Mouse (Mus musculus): ENCODE results near the gene Atcay. TPM values are rescaled to one million over a fixed set of nuclear protein-coding genes. Genes with fewer than 3 reads are reported as not detected.

Gene Atcay
- total and polyA plus RNA-seq, 3 experiments: 0.11 TPM; not detected in 2

DNA sequence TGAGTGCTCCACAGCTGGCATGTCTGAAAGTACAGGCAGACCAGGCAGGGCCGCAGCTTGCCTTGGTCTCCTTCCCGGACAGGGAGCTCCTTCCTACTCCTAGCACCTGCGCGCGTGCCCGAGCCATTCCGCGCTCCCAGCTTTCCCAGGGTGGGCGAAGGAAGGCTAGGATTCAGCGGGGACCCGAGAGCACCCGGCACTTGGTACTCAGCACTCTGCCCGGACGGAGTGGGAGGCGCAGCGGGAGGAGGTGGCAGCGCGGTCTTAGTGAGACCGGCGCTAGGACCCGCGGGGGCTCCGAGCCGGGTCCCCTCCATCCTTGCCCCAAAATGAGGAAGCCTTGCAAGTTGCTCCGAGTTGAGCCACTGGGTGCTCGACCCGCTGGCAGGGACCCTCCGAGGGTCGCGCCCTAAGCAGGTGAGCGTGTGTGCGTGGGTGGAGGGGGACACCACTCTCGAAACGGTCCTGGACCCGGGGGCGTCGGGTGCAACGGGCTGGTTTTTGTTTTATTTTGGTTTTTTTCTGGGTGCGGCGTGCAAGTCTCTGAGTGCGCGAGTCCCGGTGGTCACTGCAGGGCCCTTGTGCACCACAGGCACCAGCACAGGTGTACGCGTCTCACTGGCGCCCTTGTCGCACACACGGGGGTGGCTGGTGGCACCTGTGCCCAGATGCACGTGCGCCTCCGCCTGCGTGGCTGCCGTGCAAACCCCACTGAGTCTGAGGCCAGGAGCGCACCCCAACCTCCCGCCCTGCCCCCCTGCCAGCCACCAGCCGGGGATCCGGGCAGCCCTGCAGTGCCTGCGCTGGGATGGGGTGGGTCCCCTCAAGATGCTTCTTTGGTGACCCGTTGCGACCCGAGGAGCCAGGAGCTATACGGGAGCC lies 26.8 kb upstream of the Atcay start:
- Histone ChIP-seq H3K9me3 (replicated peaks) (peaks cover 5% of the 10 kb centered on the region), H3K27me3 (ENCODE audit: insufficient read depth, low read length) (peaks cover 58% of the 10 kb centered on the region), H3K4me1 (ENCODE audit: insufficient read depth, low read depth, low read length) (peaks cover 3% of the 10 kb centered on the region; the same call in 1 of the 2 replicates), H3K4me3 (ENCODE audit: low read depth, low read length) (no peak overlapping the region), H3K36me3 (replicated peaks) (peaks cover 20% of the 10 kb centered on the region)
- ATAC-seq (ENCODE audit: extremely low read depth, insufficient number of reproducible peaks, low FRiP score, poor library complexity, severe bottlenecking) (no peak), DNase-seq (ENCODE audit: low spot score) (no peak)
- TF ChIP-seq POLR2AphosphoS5 (IDR thresholded peaks at IDR 0.05; ENCODE audit: insufficient replicate concordance, low read depth, low read length) (no peak), GATA2 (IDR thresholded peaks at IDR 0.05; ENCODE audit: borderline replicate concordance, low read depth, low read length) (no peak), TAL1 (conservative IDR thresholded peaks at IDR 0.05; ENCODE audit: low read depth, low read length) (no peak), GATA1 (IDR thresholded peaks at IDR 0.05; ENCODE audit: borderline replicate concordance, low read length) (no peak), CTCF (IDR thresholded peaks at IDR 0.05; ENCODE audit: low read depth, low read length) (no peak)

DNA sequence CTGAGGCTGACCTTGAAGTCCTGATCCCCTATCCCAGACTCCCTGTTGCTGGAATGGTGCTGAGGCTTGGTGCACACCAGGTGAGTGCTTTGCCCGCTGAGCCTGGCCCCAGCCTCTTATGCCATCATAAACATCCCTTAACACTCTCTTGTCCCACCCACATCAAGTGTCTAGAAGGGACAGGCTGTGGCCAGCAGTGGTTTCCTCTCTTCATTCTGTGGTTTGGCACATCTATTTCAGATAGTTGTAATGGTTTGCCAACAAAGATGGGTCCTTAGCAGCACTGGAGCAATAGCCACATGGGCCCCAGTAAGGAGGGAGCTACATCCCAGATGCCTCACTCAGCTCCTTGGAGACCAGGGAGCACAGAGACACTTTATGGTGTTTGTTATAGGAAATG lies 24.3 kb upstream of the Atcay start:
- no peak for DNase-seq (ENCODE audit: low spot score)
- Histone ChIP-seq H3K9me3 (replicated peaks) (no peaks in the 10 kb centered on the region), H3K36me3 (replicated peaks) (no peaks in the 10 kb centered on the region), H3K4me3 (ENCODE audit: low read depth, low read length) (no peak overlapping the region), H3K4me1 (ENCODE audit: insufficient read depth, low read depth, low read length) (peaks cover 6% of the 10 kb centered on the region), H3K27me3 (ENCODE audit: insufficient read depth, low read length) (peaks cover 77% of the 10 kb centered on the region)
- TF ChIP-seq CTCF (IDR thresholded peaks at IDR 0.05; ENCODE audit: low read depth, low read length) (no peak), POLR2AphosphoS5 (IDR thresholded peaks at IDR 0.05; ENCODE audit: insufficient replicate concordance, low read depth, low read length) (no peak), TAL1 (conservative IDR thresholded peaks at IDR 0.05; ENCODE audit: low read depth, low read length) (no peak), GATA1 (IDR thresholded peaks at IDR 0.05; ENCODE audit: borderline replicate concordance, low read length) (no peak), GATA2 (IDR thresholded peaks at IDR 0.05; ENCODE audit: borderline replicate concordance, low read depth, low read length) (no peak)
- ATAC-seq (ENCODE audit: extremely low read depth, insufficient number of reproducible peaks, low FRiP score, poor library complexity, severe bottlenecking): no peak

DNA sequence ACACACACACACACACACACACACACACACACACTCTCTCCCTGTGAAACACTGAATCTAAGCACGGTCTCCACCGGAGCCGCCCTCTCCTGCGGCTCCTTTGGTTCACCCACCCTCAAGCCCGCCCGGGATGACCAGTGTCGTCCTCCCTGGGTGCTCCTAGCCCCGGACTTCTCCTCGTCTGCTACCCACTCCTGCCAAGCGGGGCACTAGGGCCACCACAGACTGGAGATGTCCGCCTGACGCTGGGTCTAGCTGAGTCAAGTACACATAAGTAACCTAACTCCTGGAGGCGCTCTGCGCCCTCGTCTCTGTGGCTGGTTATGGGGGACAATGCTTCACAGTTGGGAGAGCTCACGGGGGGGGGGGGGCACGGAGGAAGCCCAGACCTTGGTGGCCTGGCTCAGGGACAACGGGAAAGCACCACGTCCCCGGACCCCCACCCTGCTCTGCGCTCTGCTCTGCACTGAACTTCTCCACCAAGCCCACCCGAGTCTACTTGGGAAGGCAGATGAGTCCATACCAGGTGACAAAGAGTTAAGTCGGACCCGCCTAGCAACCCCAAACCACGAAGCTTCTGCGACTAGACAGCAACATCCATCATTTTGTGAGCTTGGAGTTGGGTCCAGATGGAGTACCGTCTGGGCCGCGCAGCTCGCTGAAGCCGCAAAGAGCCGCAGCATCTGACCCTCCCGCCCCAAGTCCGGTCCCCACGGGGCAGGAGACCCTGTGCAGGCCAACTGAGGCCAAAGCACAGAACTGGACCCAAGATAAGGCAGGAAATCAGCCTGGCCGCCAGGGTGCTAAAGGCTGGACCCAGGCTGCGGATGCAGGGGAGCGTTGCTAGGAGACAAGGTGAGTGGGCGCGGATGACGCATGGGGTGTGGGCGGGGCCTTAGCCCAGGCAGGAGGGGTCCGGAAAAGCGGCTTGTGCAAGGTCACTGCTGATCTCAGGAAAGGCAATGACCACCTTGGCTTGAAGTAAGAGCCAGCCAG lies 22.1 kb upstream of the Atcay start, which contains the start of gene Matk:
Gene Matk, plus strand, starts transcription at position 512 of the 996 bp plus-strand sequence.
- no peak for TF ChIP-seq GATA1 (IDR thresholded peaks at IDR 0.05; ENCODE audit: borderline replicate concordance, low read length)
- no peak for TF ChIP-seq CTCF (IDR thresholded peaks at IDR 0.05; ENCODE audit: low read depth, low read length)
- no peak for TF ChIP-seq GATA2 (IDR thresholded peaks at IDR 0.05; ENCODE audit: borderline replicate concordance, low read depth, low read length)
- no peak for TF ChIP-seq TAL1 (conservative IDR thresholded peaks at IDR 0.05; ENCODE audit: low read depth, low read length)
- TF ChIP-seq POLR2AphosphoS5 (IDR thresholded peaks at IDR 0.05; ENCODE audit: insufficient replicate concordance, low read depth, low read length): no peak
- Histone ChIP-seq H3K4me3 (ENCODE audit: low read depth, low read length) (no peak within 1 kb of the TSS), H3K4me1 (ENCODE audit: insufficient read depth, low read depth, low read length) (peaks cover 15% of the 10 kb centered on the region), H3K9me3 (replicated peaks) (no peaks in the 10 kb centered on the region), H3K36me3 (replicated peaks) (no peaks in the 10 kb centered on the region), H3K27me3 (ENCODE audit: insufficient read depth, low read length) (peaks cover 81% of the 10 kb centered on the region)
- ATAC-seq (ENCODE audit: extremely low read depth, insufficient number of reproducible peaks, low FRiP score, poor library complexity, severe bottlenecking): no peak
- no peak for DNase-seq (ENCODE audit: low spot score)

DNA sequence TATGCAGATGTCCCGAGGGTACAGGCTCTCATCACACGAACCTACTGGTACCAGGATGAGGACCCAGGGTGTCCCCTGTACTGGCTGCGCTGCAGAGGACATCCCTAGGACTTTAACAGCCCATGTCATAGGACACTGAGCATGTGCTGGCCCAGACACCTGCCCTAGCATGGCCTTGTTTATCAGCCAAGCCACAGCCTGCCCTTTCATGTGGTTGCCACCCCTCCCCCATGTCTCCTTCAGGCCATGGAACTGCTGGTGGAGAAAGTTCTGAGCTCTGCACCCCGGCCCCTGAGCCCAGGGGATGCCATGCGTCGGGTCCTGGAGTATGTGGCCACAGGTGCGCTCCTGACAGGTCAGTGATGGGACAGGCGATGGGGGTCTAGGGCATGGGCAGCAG lies 18.8 kb upstream of the Atcay start:
- H3K9me3 ChIP-seq (replicated peaks): no peaks in the 10 kb centered on the region
- no peak for ATAC-seq (ENCODE audit: extremely low read depth, insufficient number of reproducible peaks, low FRiP score, poor library complexity, severe bottlenecking)
- H3K36me3 ChIP-seq (replicated peaks): no peaks in the 10 kb centered on the region
- DNase-seq (ENCODE audit: low spot score): no peak
- peaks cover 89% of the 10 kb centered on the region for H3K27me3 ChIP-seq (ENCODE audit: insufficient read depth, low read length)
- peaks cover 28% of the 10 kb centered on the region for H3K4me1 ChIP-seq (ENCODE audit: insufficient read depth, low read depth, low read length)
- no peak overlapping the region for H3K4me3 ChIP-seq (ENCODE audit: low read depth, low read length)
- TF ChIP-seq GATA1 (IDR thresholded peaks at IDR 0.05; ENCODE audit: borderline replicate concordance, low read length): no peak
- no peak for TF ChIP-seq POLR2AphosphoS5 (IDR thresholded peaks at IDR 0.05; ENCODE audit: insufficient replicate concordance, low read depth, low read length)
- no peak for TF ChIP-seq TAL1 (conservative IDR thresholded peaks at IDR 0.05; ENCODE audit: low read depth, low read length)
- no peak for TF ChIP-seq CTCF (IDR thresholded peaks at IDR 0.05; ENCODE audit: low read depth, low read length)
- TF ChIP-seq GATA2 (IDR thresholded peaks at IDR 0.05; ENCODE audit: borderline replicate concordance, low read depth, low read length): no peak

DNA sequence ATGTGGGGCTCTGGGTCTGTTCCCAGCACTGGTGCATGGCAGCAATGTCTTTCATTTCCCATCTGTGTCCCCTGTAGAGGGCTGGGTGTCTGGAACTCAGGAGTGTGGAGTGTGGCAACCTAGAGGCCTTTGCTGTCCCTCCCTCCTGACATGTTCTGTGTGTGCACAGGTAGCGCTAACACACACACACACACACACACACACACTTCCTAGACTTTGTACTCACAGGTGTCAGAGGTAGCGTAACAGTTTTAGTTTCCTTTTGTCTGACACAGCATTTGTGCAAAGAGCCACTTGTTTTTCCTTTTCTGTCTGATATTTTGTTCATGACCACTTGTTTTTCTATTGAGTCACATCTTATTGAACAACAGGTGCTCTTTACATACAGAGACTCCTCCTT lies 17.2 kb upstream of the Atcay start:
- Histone ChIP-seq H3K9me3 (replicated peaks) (no peaks in the 10 kb centered on the region), H3K4me3 (ENCODE audit: low read depth, low read length) (no peak overlapping the region), H3K27me3 (ENCODE audit: insufficient read depth, low read length) (peaks cover 90% of the 10 kb centered on the region), H3K36me3 (replicated peaks) (no peaks in the 10 kb centered on the region), H3K4me1 (ENCODE audit: insufficient read depth, low read depth, low read length) (peaks cover 29% of the 10 kb centered on the region)
- ATAC-seq (ENCODE audit: extremely low read depth, insufficient number of reproducible peaks, low FRiP score, poor library complexity, severe bottlenecking) (no peak), DNase-seq (ENCODE audit: low spot score) (no peak)
- TF ChIP-seq CTCF (IDR thresholded peaks at IDR 0.05; ENCODE audit: low read depth, low read length) (no peak), POLR2AphosphoS5 (IDR thresholded peaks at IDR 0.05; ENCODE audit: insufficient replicate concordance, low read depth, low read length) (no peak), TAL1 (conservative IDR thresholded peaks at IDR 0.05; ENCODE audit: low read depth, low read length) (no peak), GATA1 (IDR thresholded peaks at IDR 0.05; ENCODE audit: borderline replicate concordance, low read length) (no peak), GATA2 (IDR thresholded peaks at IDR 0.05; ENCODE audit: borderline replicate concordance, low read depth, low read length) (no peak)

All from G1E (cell line).